Mouse (Mus musculus): ENCODE results near the gene Gm10697. TPM values are rescaled to one million over a fixed set of nuclear protein-coding genes. Genes with fewer than 3 reads are reported as not detected.

Gene Gm10697
- total RNA-seq (2023): not detected

GRCm38 (mm10) chr3:94072544-94072943 lies at the start of gene Gm10697:
Gene Gm10697, minus strand, starts transcription at chr3:94072644.

GRCm38 (mm10) chr3:94054785-94055184 lies 17.7 kb downstream of the Gm10697 start, which contains the start of gene Gm9125:
Gene Gm9125, minus strand, starts transcription at chr3:94054885.

Other genes with a start within 250 kb of the Gm10697 start
- not detected for gene Tdpoz3, start 246.6 kb downstream of the Gm10697 start, total RNA-seq (2023)
- not detected for gene Gm9117, start 129.1 kb downstream of the Gm10697 start, total RNA-seq (2023)
- gene Tdpoz5, start 111.3 kb downstream of the Gm10697 start, total RNA-seq (2023): not detected
- not detected for gene Gm9125, start 17.8 kb downstream of the Gm10697 start, total RNA-seq (2023)
- gene Gm10696, start 105.5 kb upstream of the Gm10697 start, total RNA-seq (2023): not detected
- not detected for gene Gm5286, start 124.1 kb upstream of the Gm10697 start, total RNA-seq (2023)
- not detected for gene Gm4778, start 191.4 kb upstream of the Gm10697 start, total RNA-seq (2023)
- 7.6 TPM for gene Them4, start 237.4 kb upstream of the Gm10697 start, total RNA-seq (2023)

Measured in CD8-positive naive resting alpha-beta T cell, adult 57 days (primary cell).